Mouse (Mus musculus): ENCODE results near the gene Tspan9.

- no peak for TF ChIP-seq CTCF (IDR thresholded peaks at IDR 0.05; ENCODE audit: low read depth)
- TF ChIP-seq EP300 (optimal IDR thresholded peaks at IDR 0.05): no peak
Observed at GRCm38 (mm10) chr6:128038568-128038967, 104.8 kb downstream of the Tspan9 start.
